Mouse (Mus musculus) small intestine, adult 2 months (tissue): ENCODE data around the gene Ptprd.

Experiments used
- CTCF ChIP-seq: fragments of 200-500 bp; IDR thresholded peaks from 2 replicates; pipeline ENCODE4 v1.5.1; 2012; ENCODE audit warnings: low read depth, mild to moderate bottlenecking, control low read depth, inconsistent platforms, low read length, moderate library complexity, mixed read lengths; ENCODE audit not compliant: insufficient replicate concordance, insufficient read length; ENCODE audit errors: extremely low read depth
- POLR2A ChIP-seq: fragments of 200-500 bp; IDR thresholded peaks from 2 replicates; pipeline ENCODE4 v1.6.1; 2012; ENCODE audit warnings: low read depth, mild to moderate bottlenecking, control low read depth, inconsistent platforms, low read length, moderate library complexity

DNA sequence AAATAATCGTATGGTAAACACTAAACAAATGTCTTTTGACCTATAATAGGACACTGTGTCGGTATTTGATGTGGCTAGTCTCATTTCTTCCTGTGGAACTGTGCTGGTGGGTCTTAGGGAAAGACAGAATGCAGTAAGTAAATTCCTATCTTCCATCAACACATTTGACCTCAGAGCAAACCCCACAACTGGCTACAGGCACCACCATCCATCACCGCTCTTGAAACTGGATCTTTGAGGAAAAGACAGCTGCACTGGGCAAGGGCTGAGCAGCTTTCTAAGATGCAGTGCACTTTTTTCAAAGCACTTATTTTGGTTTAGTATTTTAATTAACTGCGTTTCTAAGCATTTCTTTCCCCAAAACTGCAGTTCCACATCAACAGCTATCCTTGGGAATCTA is 1768.2 kb downstream of the Ptprd start:
- TF ChIP-seq POLR2A, result no peak
- TF ChIP-seq CTCF, result no peak
